Mouse (Mus musculus) megakaryocyte progenitor cell, adult 5-6 weeks (primary cell): ENCODE results near the gene Poc1a. TPM values are rescaled to one million over a fixed set of nuclear protein-coding genes. Genes with fewer than 3 reads are reported as not detected.
A peak's percentile ranks its signal among the peaks of the same experiment; 100 is the strongest.

Source experiments
- ATAC-seq: replicated peaks from 2 replicates; pipeline ENCODE4 v1.8.0; 2016; ENCODE audit warnings: mild to moderate bottlenecking, moderate TSS enrichment, inconsistent platforms; ENCODE audit not compliant: poor library complexity
- total RNA-seq, 2 experiments: library from RNA; stranded (forward) in 1 of 2; stranded (reverse) in 1 of 2; fragments of 157-497, 149-512 nt in 1 of 2; fragments of 200-1000 nt in 1 of 2; gene quantifications; 2 replicates each; pipeline versions ENCODE4 v1.2.3 to v1.2.4; 2015 to 2017

The Poc1a gene
- total RNA-seq, 2 experiments from 2014 or later, result 38.9 to 43.8 TPM

GRCm38 (mm10) chr9:106361140-106361539 lies 80.3 kb downstream of the Poc1a start:
- no peak for ATAC-seq

DNA sequence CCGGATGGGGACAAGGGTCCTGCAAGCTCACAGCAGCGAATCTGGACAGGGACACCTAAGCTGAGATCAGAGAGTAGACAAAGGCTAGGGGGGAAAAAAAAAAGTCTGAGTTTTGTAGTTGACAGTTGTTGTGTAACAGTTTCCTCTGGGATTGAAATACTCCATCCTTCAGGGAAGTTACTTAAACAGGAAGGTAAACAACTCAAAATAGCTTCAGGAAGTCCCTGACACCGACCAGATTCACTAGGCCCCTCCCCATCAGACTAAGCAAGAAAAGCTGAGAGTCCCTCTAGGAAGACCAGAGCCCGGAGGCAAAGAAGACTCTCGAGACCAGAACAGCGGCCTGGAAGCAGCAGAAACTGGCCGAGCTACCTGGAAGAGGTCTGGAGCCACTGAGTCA lies 84.5 kb downstream of the Poc1a start:
- ATAC-seq, result no peak

- ATAC-seq, result no peak
These were observed 85.3 kb downstream of the Poc1a start for GRCm38 (mm10) chr9:106366188-106366587.

GRCm38 (mm10) chr9:106367001-106367400 lies 86.1 kb downstream of the Poc1a start:
- ATAC-seq, result no peak

GRCm38 (mm10) chr9:106367592-106368111 lies 86.8 kb downstream of the Poc1a start:
- ATAC-seq, result peak; percentile 84

DNA sequence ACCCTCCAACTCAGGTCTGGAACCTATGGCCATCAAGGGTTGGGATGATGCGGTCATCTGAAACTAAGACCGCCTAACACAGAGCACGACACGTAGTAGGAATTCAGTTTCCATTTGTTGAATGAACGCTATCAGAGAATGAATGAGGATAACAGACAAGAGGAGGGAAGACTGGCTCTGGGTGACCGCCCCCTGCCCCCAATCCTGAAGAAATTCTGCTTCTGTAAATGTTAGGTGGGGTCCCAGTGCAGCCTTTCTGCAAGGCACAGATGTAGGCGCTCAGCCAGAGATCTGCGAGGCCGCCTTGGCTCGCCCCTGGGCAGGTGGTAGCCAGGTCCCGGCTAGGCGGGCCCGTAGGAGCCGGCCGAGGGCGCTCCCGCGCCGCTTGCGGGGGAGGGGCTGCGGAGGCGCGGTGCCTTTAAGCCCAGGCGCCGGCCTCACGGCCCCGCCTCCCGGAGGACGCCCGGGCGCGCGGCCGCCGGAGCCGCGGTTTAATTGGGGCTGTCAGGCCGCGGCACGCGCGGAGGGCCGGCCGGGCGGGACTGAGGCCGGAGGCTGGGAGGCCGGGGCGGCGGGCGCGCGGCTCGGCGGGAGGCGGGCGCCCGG lies 87.4 kb downstream of the Poc1a start, which contains the start of gene Dusp7:
TSS of gene Dusp7 (plus strand) at position 521 of the 606 bp plus-strand sequence.
- peak; percentile 23 for ATAC-seq

DNA sequence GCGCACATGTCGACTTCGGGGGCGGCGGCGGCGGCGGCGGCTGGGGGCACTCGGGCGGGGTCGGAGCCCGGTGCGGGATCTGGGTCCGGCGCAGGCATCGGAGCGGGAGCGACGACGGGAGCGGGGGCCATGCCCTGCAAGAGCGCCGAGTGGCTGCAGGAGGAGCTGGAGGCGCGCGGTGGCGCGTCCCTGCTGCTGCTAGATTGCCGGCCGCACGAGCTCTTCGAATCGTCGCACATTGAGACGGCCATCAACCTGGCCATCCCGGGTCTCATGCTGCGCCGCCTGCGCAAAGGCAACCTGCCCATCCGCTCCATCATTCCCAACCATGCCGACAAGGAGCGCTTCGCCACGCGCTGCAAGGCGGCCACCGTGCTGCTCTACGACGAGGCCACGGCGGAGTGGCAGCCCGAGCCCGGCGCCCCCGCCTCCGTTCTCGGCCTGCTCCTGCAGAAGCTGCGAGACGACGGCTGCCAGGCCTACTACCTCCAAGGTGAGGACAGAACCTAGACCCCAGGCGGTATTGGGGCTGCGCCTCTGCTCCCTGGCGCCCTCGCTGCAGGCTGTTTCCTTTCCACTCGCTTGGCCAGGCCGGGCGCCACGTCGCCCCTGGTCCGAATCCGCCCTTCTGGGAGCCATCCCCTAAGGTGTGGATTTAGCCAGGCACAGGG lies 88.1 kb downstream of the Poc1a start:
- ATAC-seq, result peak; percentile 16; the same call in 1 of the 2 replicates

DNA sequence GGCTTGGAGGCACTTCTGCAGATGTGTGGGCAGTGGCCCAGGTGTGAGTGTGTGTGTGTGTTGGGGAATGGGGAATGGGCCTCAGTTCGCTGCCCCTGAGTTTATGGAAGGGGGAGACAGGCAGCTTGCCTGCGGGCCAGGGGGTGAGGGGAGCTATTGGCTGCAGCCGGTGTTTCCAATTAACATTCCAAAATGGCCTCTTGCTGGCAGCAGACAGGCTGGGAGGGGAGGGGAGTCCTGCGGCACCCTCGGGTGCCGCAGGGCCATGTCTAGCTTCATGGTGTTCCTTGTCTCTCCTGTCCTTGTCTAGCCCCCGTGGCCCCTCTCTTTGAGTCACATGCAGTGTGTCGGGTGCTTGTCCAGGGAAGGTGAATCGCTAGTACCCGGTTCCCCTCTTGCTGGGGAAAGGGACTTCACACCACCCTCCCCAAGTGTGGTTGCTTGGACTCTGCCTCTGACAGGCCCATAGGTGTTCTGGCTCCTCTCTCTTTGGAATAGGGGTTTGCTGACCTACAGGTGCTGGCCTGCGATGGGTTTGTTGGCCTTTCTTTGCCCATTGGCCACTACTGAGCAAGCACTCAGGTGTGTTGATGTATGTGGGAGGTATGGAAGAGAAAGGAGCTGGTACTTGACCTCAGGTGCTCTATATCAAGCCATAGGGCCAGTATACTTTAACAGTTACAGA lies 89.1 kb downstream of the Poc1a start:
- ATAC-seq, result no peak

DNA sequence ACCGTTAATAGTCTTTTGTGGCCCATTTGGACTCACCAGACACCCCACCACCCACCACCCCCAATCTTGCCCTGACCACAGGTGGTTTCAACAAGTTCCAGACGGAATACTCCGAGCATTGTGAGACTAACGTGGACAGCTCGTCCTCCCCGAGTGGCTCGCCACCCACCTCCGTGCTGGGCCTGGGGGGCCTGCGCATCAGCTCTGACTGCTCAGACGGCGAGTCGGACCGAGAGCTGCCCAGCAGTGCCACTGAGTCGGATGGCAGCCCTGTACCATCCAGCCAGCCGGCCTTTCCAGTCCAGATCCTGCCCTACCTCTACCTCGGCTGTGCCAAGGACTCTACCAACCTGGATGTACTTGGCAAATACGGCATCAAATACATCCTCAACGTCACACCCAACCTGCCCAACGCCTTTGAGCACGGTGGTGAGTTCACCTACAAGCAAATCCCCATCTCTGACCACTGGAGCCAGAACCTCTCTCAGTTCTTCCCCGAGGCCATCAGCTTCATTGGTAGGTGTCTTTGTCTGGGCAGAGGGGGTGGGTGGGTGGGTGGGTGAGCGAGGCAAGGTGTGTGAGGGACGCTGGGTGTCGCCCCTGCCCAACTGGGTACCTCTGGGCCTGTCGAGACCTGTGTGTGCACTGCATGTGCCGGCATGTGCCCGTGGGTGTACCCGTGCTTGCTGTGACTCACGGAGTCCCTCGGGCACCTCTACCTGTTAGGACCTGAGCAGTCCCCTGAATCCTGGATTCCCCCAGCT lies 89.9 kb downstream of the Poc1a start:
- ATAC-seq, result no peak

DNA sequence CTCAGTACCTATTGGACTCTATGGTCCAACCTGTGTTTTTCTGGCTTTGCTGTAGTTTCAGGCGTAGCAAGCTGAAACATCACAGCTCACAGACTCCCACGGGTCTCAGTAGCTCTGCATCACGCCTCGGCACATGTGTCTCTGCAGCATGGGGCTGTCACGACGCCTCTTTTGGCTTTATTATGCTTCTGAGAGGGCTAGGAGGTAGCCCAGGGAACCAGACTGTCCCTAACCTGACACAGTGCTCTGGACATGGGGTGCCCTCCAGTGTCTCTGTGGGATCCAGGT lies 90.5 kb downstream of the Poc1a start:
- ATAC-seq, result no peak

- ATAC-seq, result peak; percentile 28
These were observed 90.9 kb downstream of the Poc1a start for GRCm38 (mm10) chr9:106371776-106372175.

- ATAC-seq, result no peak
These were observed 91.9 kb downstream of the Poc1a start for GRCm38 (mm10) chr9:106372431-106373412.

- no peak for ATAC-seq
These were observed 93.1 kb downstream of the Poc1a start for GRCm38 (mm10) chr9:106373973-106374372.

DNA sequence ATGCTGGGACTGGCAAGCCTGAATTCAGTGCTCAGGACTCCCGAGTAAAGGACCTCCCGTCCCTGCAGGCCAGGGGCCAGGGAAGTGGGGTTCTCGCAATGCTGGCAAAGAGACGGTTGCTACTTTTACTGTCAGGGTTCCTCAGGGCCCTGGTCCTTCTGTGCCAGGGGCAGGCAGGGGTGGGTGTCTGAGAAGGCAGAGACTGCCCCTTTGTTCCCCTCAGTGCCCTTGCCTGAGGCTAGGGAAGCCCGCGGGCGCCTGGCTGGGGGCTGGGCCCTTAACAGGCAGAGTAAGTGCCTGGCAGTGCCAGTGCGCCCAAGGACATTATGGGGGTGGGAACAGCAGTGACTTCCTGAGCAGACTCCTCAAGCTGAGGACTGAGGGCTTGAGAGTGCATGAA lies 96.4 kb downstream of the Poc1a start:
- ATAC-seq, result no peak

GRCm38 (mm10) chr9:106378045-106378444 lies 97.2 kb downstream of the Poc1a start:
- no peak for ATAC-seq

DNA sequence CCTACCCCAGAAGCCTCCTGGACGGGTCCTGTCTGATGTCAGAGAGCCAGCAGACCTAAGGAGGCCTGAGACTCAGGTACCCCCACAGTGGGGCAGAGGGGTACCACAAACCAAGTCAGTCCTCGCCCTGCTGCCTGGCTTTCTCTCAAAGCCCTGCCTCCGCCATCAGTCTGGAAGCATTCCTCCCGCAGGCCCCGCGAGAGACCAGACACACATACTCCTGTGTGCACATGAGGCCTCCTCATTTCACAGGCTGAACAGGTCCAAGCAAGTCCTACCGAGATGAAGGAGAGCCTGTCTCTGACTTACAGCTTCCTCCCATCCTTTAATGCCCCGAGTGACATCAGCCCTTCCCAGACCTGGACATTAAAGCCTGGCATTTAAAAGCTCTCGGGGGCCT lies 97.9 kb downstream of the Poc1a start:
- ATAC-seq, result no peak

- ATAC-seq, result peak; percentile 56
These were observed 105.5 kb downstream of the Poc1a start for GRCm38 (mm10) chr9:106386181-106386864.

DNA sequence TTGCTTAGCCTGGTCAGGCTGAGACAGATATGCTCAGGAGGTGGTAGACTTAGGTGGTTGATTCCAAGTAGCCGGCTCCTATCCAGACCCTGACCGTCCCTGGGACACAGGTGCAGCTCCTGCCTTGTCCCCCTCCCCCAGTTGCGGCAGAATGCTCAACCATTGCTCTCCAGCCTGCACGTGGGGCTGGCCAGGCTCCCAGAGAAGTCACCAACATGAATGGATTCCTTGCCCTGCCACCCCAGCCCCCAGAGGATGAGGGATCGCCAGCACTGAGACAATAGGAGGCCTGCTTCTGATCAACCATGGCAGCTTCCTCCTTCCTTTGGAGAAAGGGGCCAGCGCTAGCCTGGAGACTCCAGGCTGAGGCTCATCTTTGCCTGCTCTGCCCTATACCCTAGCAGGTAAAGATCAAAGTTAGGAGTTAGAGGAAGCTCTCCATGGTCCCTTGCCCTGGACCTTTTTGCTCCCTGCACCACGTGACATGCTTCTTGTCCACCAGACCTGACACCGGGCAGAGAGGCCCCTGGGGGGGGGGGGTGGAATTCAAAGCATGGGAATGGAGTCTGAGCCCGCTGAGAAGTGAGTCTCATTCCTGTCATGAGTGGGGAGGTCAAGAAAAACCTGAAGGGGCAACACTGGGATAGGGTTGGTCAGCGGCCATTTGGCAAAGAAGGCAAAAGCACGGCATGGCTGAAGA lies 112.1 kb downstream of the Poc1a start:
- no peak for ATAC-seq

- peak; percentile 59 for ATAC-seq
These were observed 112.7 kb downstream of the Poc1a start for GRCm38 (mm10) chr9:106393548-106393947.
